Mouse (Mus musculus) bone marrow, adult 2 months (tissue): Measurements from ENCODE around the gene Unc93b1.

Experiments used
- CTCF ChIP-seq: fragments of 200-500 bp; IDR thresholded peaks from 2 replicates; pipeline ENCODE4 v1.5.1; 2011; ENCODE audit warnings: low read length, control low read depth; ENCODE audit not compliant: control insufficient read depth, insufficient read depth
- POLR2A ChIP-seq: fragments of 200-500 bp; IDR thresholded peaks from 2 replicates; pipeline ENCODE4 v1.6.1; 2011; ENCODE audit warnings: low read depth, mild to moderate bottlenecking, control low read depth, low read length, borderline replicate concordance; ENCODE audit not compliant: control insufficient read depth

DNA sequence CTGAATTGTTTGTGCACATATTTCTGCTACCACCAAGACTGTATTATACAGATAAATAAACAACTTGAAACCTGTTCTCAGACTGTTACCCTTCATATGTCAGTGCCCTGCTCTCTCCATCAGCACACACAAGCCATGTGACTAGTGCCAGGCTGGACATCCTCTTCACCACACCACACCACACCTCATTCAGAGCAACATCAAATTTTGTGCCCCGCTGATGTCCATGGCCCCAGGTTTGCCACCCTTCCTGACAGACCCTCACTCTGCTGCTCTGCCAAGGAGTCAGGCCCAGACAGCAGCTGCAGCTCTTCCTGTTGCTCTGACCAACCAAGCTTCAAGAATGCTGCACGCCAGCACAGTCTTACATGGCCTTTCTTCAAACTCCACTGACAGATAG is 40.7 kb upstream of the Unc93b1 start:
- TF ChIP-seq CTCF (no peak), POLR2A (no peak)
